9 mouse cellular contexts compared by ENCODE assay signal in genomic region chr8:28298896-28299793, GRCm38 (mm10).
DNase-seq lines count a peak whose midpoint lies in the region; ATAC-seq and TF ChIP-seq lines count a peak whose summit lies in the region.
"Had no signal": no experiment of that assay in that cellular context is flagged by ENCODE, and none has a peak within 500 bp of the region (broad histone marks: within the 10 kb centered on the region; RNA-seq: fewer than 3 reads in every experiment).

No protein-coding gene starts in this region.

- no peak for ATAC-seq in hindbrain, postnatal 0 days
- no peak for ATAC-seq in lung, postnatal 0 days

- DNase-seq in heart, adult 11 months: peak; percentile 90
- no peak for DNase-seq in heart, embryonic 10.5 days (ENCODE audit: low spot score)
- peak; percentile 68 for DNase-seq in brain, embryonic 18.5 days (ENCODE audit: low read depth, low spot score)
- DNase-seq in hindbrain, postnatal 0 days (ENCODE audit: low spot score): peak; percentile 79
- peak; percentile 9 to 11 for DNase-seq in left cerebral cortex, postnatal 36 days (ENCODE audit: low spot score in 2 of 2)
- no peak for DNase-seq in lung, postnatal 0 days (ENCODE audit: low spot score)
- DNase-seq in c-Kit-positive CD71-positive TER-119-positive erythroid progenitor cells, embryonic 14.5 days (ENCODE audit: low spot score): no peak
- DNase-seq in gastrocnemius, adult 18-20 months (ENCODE audit: low spot score): no peak

- no peak for TF ChIP-seq EP300 in lung, postnatal 0 days (IDR thresholded peaks at IDR 0.05)

- no peaks in the 10 kb centered on the region for H3K27me3 ChIP-seq in heart, embryonic 10.5 days (ENCODE audit: insufficient read depth, poor library complexity, severe bottlenecking)
- H3K27me3 ChIP-seq in hindbrain, postnatal 0 days (ENCODE audit: insufficient read depth, low read length): no peaks in the 10 kb centered on the region
- no peaks in the 10 kb centered on the region for H3K27me3 ChIP-seq in lung, postnatal 0 days (replicated peaks; ENCODE audit: insufficient read depth, low read length)

- no peaks in the 10 kb centered on the region for H3K4me1 ChIP-seq in heart, embryonic 10.5 days
- H3K4me1 ChIP-seq in hindbrain, postnatal 0 days (ENCODE audit: insufficient read depth, low read length): peaks cover 6% of the 10 kb centered on the region
- H3K4me1 ChIP-seq in lung, postnatal 0 days (ENCODE audit: insufficient read depth, low read depth, low read length): no peaks in the 10 kb centered on the region

- TF ChIP-seq CTCF in hindbrain, postnatal 0 days (IDR thresholded peaks at IDR 0.05; ENCODE audit: low read depth): no peak
- TF ChIP-seq CTCF in lung, postnatal 0 days (IDR thresholded peaks at IDR 0.05): no peak

- 73% methylated on average over 5 of the region's 5 CpGs for WGBS in heart, embryonic 10.5 days
- 34% methylated on average over 5 of the region's 5 CpGs for WGBS in hindbrain, postnatal 0 days
- 60% methylated on average over 5 of the region's 5 CpGs for WGBS in lung, postnatal 0 days

- no peaks in the 10 kb centered on the region for H3K9me3 ChIP-seq in heart, embryonic 10.5 days
- H3K9me3 ChIP-seq in hindbrain, postnatal 0 days (ENCODE audit: low read length): no peaks in the 10 kb centered on the region
- no peaks in the 10 kb centered on the region for H3K9me3 ChIP-seq in lung, postnatal 0 days (ENCODE audit: low read length)

- peak overlapping the region; percentile 30 for H3K4me2 ChIP-seq in hindbrain, postnatal 0 days (ENCODE audit: low read depth, low read length)
- H3K4me2 ChIP-seq in lung, postnatal 0 days (replicated peaks; ENCODE audit: low read depth, low read length): no peak overlapping the region

- H3K9ac ChIP-seq in hindbrain, postnatal 0 days (replicated peaks; ENCODE audit: low read length): no peak overlapping the region
- no peak overlapping the region for H3K9ac ChIP-seq in lung, postnatal 0 days (replicated peaks; ENCODE audit: low read depth)

- H3K36me3 ChIP-seq in heart, embryonic 10.5 days: no peaks in the 10 kb centered on the region
- H3K36me3 ChIP-seq in hindbrain, postnatal 0 days (ENCODE audit: insufficient read depth, low read length): no peaks in the 10 kb centered on the region
- H3K36me3 ChIP-seq in lung, postnatal 0 days (ENCODE audit: insufficient read depth, low read length): no peaks in the 10 kb centered on the region

- intact Hi-C loops in left cerebral cortex, postnatal 36 days (cut with DNase I): no loop called here

- H3K4me3 ChIP-seq in heart, embryonic 10.5 days: no peak overlapping the region
- no peak overlapping the region for H3K4me3 ChIP-seq in hindbrain, postnatal 0 days (ENCODE audit: low read length)
- H3K4me3 ChIP-seq in lung, postnatal 0 days (ENCODE audit: low read depth, low read length): no peak overlapping the region
- H3K4me3 ChIP-seq: erythroblast, embryonic 14.5 days had no signal

- H3K27ac ChIP-seq in heart, embryonic 10.5 days: no peak overlapping the region
- H3K27ac ChIP-seq in hindbrain, postnatal 0 days: 0 out of 2 replicates have a peak overlapping the region, but pooled peaks have one; percentile 32
- no peak overlapping the region for H3K27ac ChIP-seq in lung, postnatal 0 days (ENCODE audit: low read length)

Comparison
In these comparisons a context has a peak if more than half of its experiments do, and no peak if none do; other contexts are left out.
1. DNase-seq: peak in heart, adult 11 months (single experiment), brain, embryonic 18.5 days (single experiment), hindbrain, postnatal 0 days (single experiment) and left cerebral cortex, postnatal 36 days (2 of 2); none in heart, embryonic 10.5 days (single experiment), lung, postnatal 0 days (single experiment), c-Kit-positive CD71-positive TER-119-positive erythroid progenitor cells, embryonic 14.5 days (single experiment) and gastrocnemius, adult 18-20 months (single experiment).